Mouse (Mus musculus) small intestine, adult 2 months (tissue): ENCODE results near the gene Klhl22.

Experiments used
- CTCF ChIP-seq: fragments of 200-500 bp; IDR thresholded peaks from 2 replicates; pipeline ENCODE4 v1.5.1; 2012; ENCODE audit warnings: low read depth, mild to moderate bottlenecking, control low read depth, inconsistent platforms, low read length, moderate library complexity, mixed read lengths; ENCODE audit not compliant: insufficient replicate concordance, insufficient read length; ENCODE audit errors: extremely low read depth
- POLR2A ChIP-seq: fragments of 200-500 bp; IDR thresholded peaks from 2 replicates; pipeline ENCODE4 v1.6.1; 2012; ENCODE audit warnings: low read depth, mild to moderate bottlenecking, control low read depth, inconsistent platforms, low read length, moderate library complexity

- TF ChIP-seq CTCF (no peak), POLR2A (no peak)
These were observed 39.1 kb downstream of the Klhl22 start for GRCm38 (mm10) chr16:17798321-17799180.
